In the genomic region with DNA sequence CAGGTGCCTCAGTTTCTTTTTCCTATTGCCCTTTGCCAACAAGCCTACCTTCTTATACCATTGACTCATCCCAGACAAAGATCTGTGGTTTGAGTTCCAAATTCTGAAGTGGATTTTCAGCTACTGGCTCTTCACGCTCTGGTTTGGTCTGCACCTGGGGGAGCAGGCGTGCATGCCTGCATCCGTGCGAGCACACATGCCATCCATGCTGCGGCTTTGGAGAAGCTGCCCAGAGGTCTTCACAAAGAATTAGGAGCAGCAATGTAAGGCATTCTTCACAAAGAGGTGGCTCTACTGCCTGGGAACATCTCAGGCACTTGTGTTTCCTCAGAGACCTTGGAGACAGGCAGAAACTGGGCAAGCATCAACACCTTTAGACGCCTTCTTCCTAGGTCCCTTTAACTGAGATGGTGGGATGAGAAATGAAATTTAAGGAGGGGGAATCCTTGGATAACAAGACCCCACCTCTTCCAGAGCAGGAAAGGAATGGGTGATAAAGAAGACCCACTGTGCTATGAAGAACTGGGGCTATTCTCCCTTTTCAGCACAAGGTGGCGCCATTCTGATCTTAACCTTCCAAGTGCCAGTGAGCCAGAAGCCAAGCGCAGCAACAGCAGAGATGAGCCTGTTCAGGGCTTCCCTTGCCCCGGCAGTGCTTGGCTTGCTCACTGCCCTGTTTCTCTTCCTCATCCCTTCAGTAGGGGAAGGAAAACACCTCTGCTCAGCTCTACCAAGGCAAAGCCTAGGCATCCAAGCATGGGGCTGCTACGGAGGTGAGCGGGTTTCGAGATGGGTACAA, we compare ENCODE assay signal across 8 mouse cellular contexts.
DNase-seq lines count a peak whose midpoint lies in the region; ATAC-seq lines count a peak whose summit lies in the region.

No protein-coding gene starts in this region.

- 0 out of 2 replicates have a peak, but pooled peaks have one; percentile 25 for ATAC-seq in forebrain, embryonic 11.5 days (replicated peaks; ENCODE audit: low FRiP score)

- no peaks in the 10 kb centered on the region for H3K9me3 ChIP-seq in forebrain, embryonic 11.5 days (ENCODE audit: control insufficient read depth, low read length)
- no peaks in the 10 kb centered on the region for H3K9me3 ChIP-seq in midbrain, embryonic 10.5 days (replicated peaks)

- no peak overlapping the region; the same call in 1 of the 2 replicates for H3K9ac ChIP-seq in forebrain, embryonic 11.5 days (ENCODE audit: low read length)

- intact Hi-C loops in heart, postnatal 14 days (cut with DNase I), result loop anchor here (1.0 to 5.0 kb wide), 3 partner anchors 97 to 358 kb away; a partner anchor contains a TSS

- H3K4me2 ChIP-seq in forebrain, embryonic 11.5 days (ENCODE audit: low read depth, low read length, severe bottlenecking), result no peak overlapping the region

- peak; percentile 29 to 67 for DNase-seq in spleen, postnatal 10 days (ENCODE audit: low spot score in 2 of 2)
- no peak for DNase-seq in spleen, adult 18-20 months
- DNase-seq in c-Kit-negative CD71-positive TER-119-positive erythroid progenitor cells, embryonic 14.5 days (ENCODE audit: low read depth, low spot score), result peak; percentile 39
- DNase-seq in forebrain, embryonic 11.5 days (ENCODE audit: low spot score), result peak; percentile 77
- DNase-seq in heart, postnatal 14 days, result peak; percentile 56 to 75
- DNase-seq in left cerebral cortex, adult 18-20 months (ENCODE audit: low spot score in 2 of 2), result peak; percentile 52 to 62
- DNase-seq in midbrain, embryonic 10.5 days (ENCODE audit: low spot score), result peak; percentile 63
- DNase-seq in skeletal muscle tissue, adult 2 months (ENCODE audit: low read depth, low spot score), result peak; percentile 74

- peaks cover 8% of the 10 kb centered on the region; the same call in 1 of the 2 replicates for H3K4me1 ChIP-seq in forebrain, embryonic 11.5 days (replicated peaks; ENCODE audit: control insufficient read depth, insufficient read depth, low read length)
- peaks cover 29% of the 10 kb centered on the region for H3K4me1 ChIP-seq in midbrain, embryonic 10.5 days

- peaks cover 5% of the 10 kb centered on the region; the same call in 1 of the 2 replicates for H3K36me3 ChIP-seq in forebrain, embryonic 11.5 days (ENCODE audit: control insufficient read depth, insufficient read depth, low read length)
- peaks cover 36% of the 10 kb centered on the region for H3K36me3 ChIP-seq in midbrain, embryonic 10.5 days

- 64% methylated on average over 12 of the region's 12 CpGs for WGBS in forebrain, embryonic 11.5 days
- 62% methylated on average over 12 of the region's 12 CpGs for WGBS in midbrain, embryonic 10.5 days

- H3K27ac ChIP-seq in forebrain, embryonic 11.5 days (ENCODE audit: low read depth, low read length), result no peak overlapping the region
- H3K27ac ChIP-seq in midbrain, embryonic 10.5 days (replicated peaks), result no peak overlapping the region; the same call in 1 of the 2 replicates

- no peaks in the 10 kb centered on the region for H3K27me3 ChIP-seq in forebrain, embryonic 11.5 days (ENCODE audit: control insufficient read depth, insufficient read depth, low read length)
- H3K27me3 ChIP-seq in midbrain, embryonic 10.5 days (ENCODE audit: low read depth, poor library complexity, severe bottlenecking), result no peaks in the 10 kb centered on the region

- no peak overlapping the region for H3K4me3 ChIP-seq in forebrain, embryonic 11.5 days (ENCODE audit: low read depth, low read length)
- H3K4me3 ChIP-seq in midbrain, embryonic 10.5 days, result no peak overlapping the region

Comparison
In these comparisons a context has a peak if more than half of its experiments do, and no peak if none do; other contexts are left out.
1. DNase-seq: peak in spleen, postnatal 10 days (2 of 2), c-Kit-negative CD71-positive TER-119-positive erythroid progenitor cells, embryonic 14.5 days (single experiment), forebrain, embryonic 11.5 days (single experiment), heart, postnatal 14 days (2 of 2), left cerebral cortex, adult 18-20 months (2 of 2), midbrain, embryonic 10.5 days (single experiment) and skeletal muscle tissue, adult 2 months (single experiment); none in spleen, adult 18-20 months (0 of 2).